Mouse (Mus musculus): Measurements from ENCODE around the gene Kif17. TPM values are rescaled to one million over a fixed set of nuclear protein-coding genes. Genes with fewer than 3 reads are reported as not detected.

Gene Kif17
- polyA plus RNA-seq, 1 experiment from 2014 or later, result 0.44 TPM

GRCm38 (mm10) chr4:138303011-138303410, 52.8 kb downstream of the Kif17 start:
- Histone ChIP-seq H3K4me3 (ENCODE audit: low read depth, low read length) (no peak overlapping the region), H3K27ac (ENCODE audit: low read depth, low read length) (no peak overlapping the region)
- 96% methylated on average over 3 of the region's 3 CpGs for WGBS (ENCODE audit: insufficient replicate concordance)

DNA sequence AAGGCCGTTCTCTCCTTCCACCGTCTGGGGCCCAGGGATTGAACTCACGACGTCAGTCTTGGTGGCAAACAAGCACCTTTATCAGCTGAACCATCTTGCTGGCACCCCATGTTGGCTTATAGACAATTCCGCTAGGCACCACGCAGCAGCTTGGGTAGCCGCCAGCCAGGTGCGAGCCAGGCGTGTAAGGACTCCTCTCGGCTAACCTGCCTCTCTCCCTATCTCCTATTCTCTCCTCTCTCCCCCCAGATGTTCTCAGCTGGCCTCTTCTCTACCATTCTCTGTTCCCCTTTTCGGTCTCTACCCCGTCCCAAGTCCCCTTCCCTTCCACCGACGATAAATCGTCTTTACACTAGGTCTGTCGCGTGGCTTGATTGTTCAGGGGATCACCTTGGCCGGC, 53.5 kb downstream of the Kif17 start:
- Histone ChIP-seq H3K4me1 (ENCODE audit: control insufficient read depth, insufficient read depth, low read length) (peaks cover 16% of the 10 kb centered on the region), H3K4me2 (peak overlapping the region; percentile 74), H3K9ac (ENCODE audit: low read depth, low read length) (peak overlapping the region; percentile 78), H3K9me3 (replicated peaks; ENCODE audit: control insufficient read depth, low read length) (no peaks in the 10 kb centered on the region), H3K4me3 (ENCODE audit: low read depth, low read length) (peak overlapping the region; percentile 77), H3K27ac (ENCODE audit: low read depth, low read length) (peak overlapping the region; percentile 62; the same call in 1 of the 2 replicates), H3K27me3 (ENCODE audit: control insufficient read depth, insufficient read depth, low read length) (no peaks in the 10 kb centered on the region), H3K36me3 (ENCODE audit: control insufficient read depth, insufficient read depth, low read length) (0 out of 2 replicates have a peak, but pooled peaks cover 5% of the 10 kb centered on the region)
- no peak for ATAC-seq (replicated peaks; ENCODE audit: insufficient number of reproducible peaks, low FRiP score, low TSS enrichment)
- 17% methylated on average over 18 of the region's 18 CpGs for WGBS (ENCODE audit: insufficient replicate concordance)

More at GRCm38 (mm10) chr4:138303011-138303410, 52.8 kb downstream of the Kif17 start:
- Histone ChIP-seq H3K9ac (ENCODE audit: low read depth, low read length) (no peak overlapping the region), H3K9me3 (replicated peaks; ENCODE audit: control insufficient read depth, low read length) (no peaks in the 10 kb centered on the region), H3K4me2 (no peak overlapping the region; the same call in 1 of the 2 replicates), H3K36me3 (ENCODE audit: control insufficient read depth, insufficient read depth, low read length) (no peaks in the 10 kb centered on the region), H3K4me1 (ENCODE audit: control insufficient read depth, insufficient read depth, low read length) (peaks cover 16% of the 10 kb centered on the region), H3K27me3 (ENCODE audit: control insufficient read depth, insufficient read depth, low read length) (no peaks in the 10 kb centered on the region)
- no peak for ATAC-seq (replicated peaks; ENCODE audit: insufficient number of reproducible peaks, low FRiP score, low TSS enrichment)

- peak within 1 kb of the TSS; percentile 97 for H3K9ac ChIP-seq (ENCODE audit: low read depth, low read length)
- peak; percentile 97 for ATAC-seq (replicated peaks; ENCODE audit: insufficient number of reproducible peaks, low FRiP score, low TSS enrichment)
- peaks cover 16% of the 10 kb centered on the region for H3K4me1 ChIP-seq (ENCODE audit: control insufficient read depth, insufficient read depth, low read length)
- H3K4me2 ChIP-seq, result peak within 1 kb of the TSS; percentile 90
- under 1% methylated on average over 62 of the region's 64 CpGs for WGBS (ENCODE audit: insufficient replicate concordance)
- H3K36me3 ChIP-seq (ENCODE audit: control insufficient read depth, insufficient read depth, low read length), result peaks cover 11% of the 10 kb centered on the region; the same call in 1 of the 2 replicates
- H3K27ac ChIP-seq (ENCODE audit: low read depth, low read length), result peak within 1 kb of the TSS; percentile 62; the same call in 1 of the 2 replicates
- no peaks in the 10 kb centered on the region for H3K9me3 ChIP-seq (replicated peaks; ENCODE audit: control insufficient read depth, low read length)
- peak within 1 kb of the TSS; percentile 77 for H3K4me3 ChIP-seq (ENCODE audit: low read depth, low read length)
- H3K27me3 ChIP-seq (ENCODE audit: control insufficient read depth, insufficient read depth, low read length), result no peaks in the 10 kb centered on the region
These were observed 54.3 kb downstream of the Kif17 start, which contains the start of gene Ddost for GRCm38 (mm10) chr4:138304340-138305104. Gene Ddost, plus strand, starts transcription at chr4:138304730.

GRCm38 (mm10) chr4:138307025-138307424, 56.8 kb downstream of the Kif17 start:
- no peak overlapping the region for H3K27ac ChIP-seq (ENCODE audit: low read depth, low read length)
- no peak overlapping the region for H3K4me2 ChIP-seq
- no peak overlapping the region for H3K9ac ChIP-seq (ENCODE audit: low read depth, low read length)
- H3K4me3 ChIP-seq (ENCODE audit: low read depth, low read length), result no peak overlapping the region
- H3K4me1 ChIP-seq (ENCODE audit: control insufficient read depth, insufficient read depth, low read length), result peaks cover 16% of the 10 kb centered on the region
- H3K36me3 ChIP-seq (ENCODE audit: control insufficient read depth, insufficient read depth, low read length), result peaks cover 22% of the 10 kb centered on the region
- no peaks in the 10 kb centered on the region for H3K9me3 ChIP-seq (replicated peaks; ENCODE audit: control insufficient read depth, low read length)
- WGBS (ENCODE audit: insufficient replicate concordance), result 88% methylated on average over 3 of the region's 3 CpGs
- ATAC-seq (replicated peaks; ENCODE audit: insufficient number of reproducible peaks, low FRiP score, low TSS enrichment), result no peak
- no peaks in the 10 kb centered on the region for H3K27me3 ChIP-seq (ENCODE audit: control insufficient read depth, insufficient read depth, low read length)

GRCm38 (mm10) chr4:138307739-138308138, 57.5 kb downstream of the Kif17 start:
- no peak overlapping the region for H3K9ac ChIP-seq (ENCODE audit: low read depth, low read length)
- WGBS (ENCODE audit: insufficient replicate concordance), result 86% methylated on average over 12 of the region's 12 CpGs
- H3K27ac ChIP-seq (ENCODE audit: low read depth, low read length), result no peak overlapping the region
- H3K4me1 ChIP-seq (ENCODE audit: control insufficient read depth, insufficient read depth, low read length), result peaks cover 16% of the 10 kb centered on the region
- H3K4me2 ChIP-seq, result no peak overlapping the region
- no peaks in the 10 kb centered on the region for H3K27me3 ChIP-seq (ENCODE audit: control insufficient read depth, insufficient read depth, low read length)
- H3K36me3 ChIP-seq (ENCODE audit: control insufficient read depth, insufficient read depth, low read length), result peaks cover 28% of the 10 kb centered on the region
- no peak for ATAC-seq (replicated peaks; ENCODE audit: insufficient number of reproducible peaks, low FRiP score, low TSS enrichment)
- no peak overlapping the region for H3K4me3 ChIP-seq (ENCODE audit: low read depth, low read length)
- H3K9me3 ChIP-seq (replicated peaks; ENCODE audit: control insufficient read depth, low read length), result no peaks in the 10 kb centered on the region

DNA sequence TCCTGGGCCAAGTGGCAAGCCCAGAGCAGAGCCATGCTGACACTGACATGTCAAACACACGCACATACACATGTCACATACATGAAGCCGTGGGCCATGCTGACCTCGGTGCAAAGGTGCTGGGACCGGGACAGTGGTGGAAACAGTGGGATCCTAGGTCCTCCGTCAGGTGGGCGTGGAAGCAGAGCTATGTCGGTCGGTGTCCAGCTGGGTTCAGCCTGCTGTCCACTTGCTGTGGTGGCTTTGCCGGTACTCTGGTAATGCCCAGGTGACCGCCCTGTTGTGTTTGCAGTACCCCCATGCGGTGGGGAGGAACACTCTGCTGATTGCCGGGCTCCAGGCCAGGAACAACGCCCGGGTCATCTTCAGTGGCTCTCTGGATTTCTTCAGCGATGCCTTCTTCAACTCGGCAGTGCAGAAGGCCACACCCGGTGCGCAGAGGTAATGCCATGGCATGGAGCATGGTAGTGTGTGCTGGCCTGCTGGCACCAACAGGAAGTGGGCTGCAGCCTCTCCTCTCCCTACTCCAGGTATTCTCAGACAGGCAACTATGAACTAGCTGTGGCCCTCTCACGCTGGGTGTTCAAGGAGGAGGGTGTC, 60.2 kb downstream of the Kif17 start:
- no peak overlapping the region for H3K27ac ChIP-seq (ENCODE audit: low read depth, low read length)
- no peak overlapping the region for H3K4me2 ChIP-seq
- no peaks in the 10 kb centered on the region for H3K9me3 ChIP-seq (replicated peaks; ENCODE audit: control insufficient read depth, low read length)
- no peak overlapping the region for H3K4me3 ChIP-seq (ENCODE audit: low read depth, low read length)
- H3K9ac ChIP-seq (ENCODE audit: low read depth, low read length), result no peak overlapping the region
- peaks cover 6% of the 10 kb centered on the region for H3K4me1 ChIP-seq (ENCODE audit: control insufficient read depth, insufficient read depth, low read length)
- no peak for ATAC-seq (replicated peaks; ENCODE audit: insufficient number of reproducible peaks, low FRiP score, low TSS enrichment)
- H3K36me3 ChIP-seq (ENCODE audit: control insufficient read depth, insufficient read depth, low read length), result peaks cover 41% of the 10 kb centered on the region
- H3K27me3 ChIP-seq (ENCODE audit: control insufficient read depth, insufficient read depth, low read length), result no peaks in the 10 kb centered on the region
- 91% methylated on average over 19 of the region's 19 CpGs for WGBS (ENCODE audit: insufficient replicate concordance)

- 0 out of 2 replicates have a peak, but pooled peaks have one; percentile 27 for ATAC-seq (replicated peaks; ENCODE audit: insufficient number of reproducible peaks, low FRiP score, low TSS enrichment)
These were observed 61.4 kb downstream of the Kif17 start for GRCm38 (mm10) chr4:138311595-138311994.

GRCm38 (mm10) chr4:138312105-138312504, 61.9 kb downstream of the Kif17 start:
- Histone ChIP-seq H3K27ac (ENCODE audit: low read depth, low read length) (no peak overlapping the region), H3K4me2 (no peak overlapping the region), H3K9ac (ENCODE audit: low read depth, low read length) (no peak overlapping the region), H3K9me3 (replicated peaks; ENCODE audit: control insufficient read depth, low read length) (no peaks in the 10 kb centered on the region; the same call in 1 of the 2 replicates), H3K27me3 (ENCODE audit: control insufficient read depth, insufficient read depth, low read length) (no peaks in the 10 kb centered on the region; the same call in 1 of the 2 replicates), H3K36me3 (ENCODE audit: control insufficient read depth, insufficient read depth, low read length) (peaks cover 49% of the 10 kb centered on the region), H3K4me3 (ENCODE audit: low read depth, low read length) (no peak overlapping the region), H3K4me1 (ENCODE audit: control insufficient read depth, insufficient read depth, low read length) (no peaks in the 10 kb centered on the region)
- WGBS (ENCODE audit: insufficient replicate concordance), result 95% methylated on average over 3 of the region's 3 CpGs
- ATAC-seq (replicated peaks; ENCODE audit: insufficient number of reproducible peaks, low FRiP score, low TSS enrichment), result no peak

More at GRCm38 (mm10) chr4:138311595-138311994, 61.4 kb downstream of the Kif17 start:
- H3K27ac ChIP-seq (ENCODE audit: low read depth, low read length), result no peak overlapping the region
- peaks cover 44% of the 10 kb centered on the region for H3K36me3 ChIP-seq (ENCODE audit: control insufficient read depth, insufficient read depth, low read length)
- no peak overlapping the region for H3K4me2 ChIP-seq
- H3K9me3 ChIP-seq (replicated peaks; ENCODE audit: control insufficient read depth, low read length), result no peaks in the 10 kb centered on the region; the same call in 1 of the 2 replicates
- H3K4me1 ChIP-seq (ENCODE audit: control insufficient read depth, insufficient read depth, low read length), result no peaks in the 10 kb centered on the region
- no peak overlapping the region for H3K4me3 ChIP-seq (ENCODE audit: low read depth, low read length)
- H3K27me3 ChIP-seq (ENCODE audit: control insufficient read depth, insufficient read depth, low read length), result no peaks in the 10 kb centered on the region
- H3K9ac ChIP-seq (ENCODE audit: low read depth, low read length), result no peak overlapping the region
- 62% methylated on average over 8 of the region's 8 CpGs for WGBS (ENCODE audit: insufficient replicate concordance)
